Mouse (Mus musculus) myocyte (in vitro differentiated cells): ENCODE data around the gene Tktl1.
A peak's percentile ranks its signal among the peaks of the same experiment; 100 is the strongest.

ENCODE experiments used
- CEBPB ChIP-seq: IDR thresholded peaks from 2 replicates; pipeline ENCODE4 v1.6.1; 2011; ENCODE audit warnings: mild to moderate bottlenecking, moderate library complexity; ENCODE audit not compliant: poor library complexity, insufficient read depth, severe bottlenecking
- E2F4 ChIP-seq: IDR thresholded peaks from one replicate; pipeline ENCODE4 v1.6.1; 2011; ENCODE audit warnings: mild to moderate bottlenecking, control low read depth, moderate library complexity; ENCODE audit not compliant: insufficient read depth
- MAX ChIP-seq: IDR thresholded peaks from one replicate; pipeline ENCODE4 v1.6.1; 2011; ENCODE audit warnings: low read depth, mild to moderate bottlenecking, control low read depth
- POLR2A ChIP-seq: IDR thresholded peaks from one replicate; pipeline ENCODE4 v1.6.1; 2011; ENCODE audit warnings: low read depth, mild to moderate bottlenecking, control low read depth, moderate library complexity; ENCODE audit not compliant: insufficient read length
- POLR2AphosphoS2 ChIP-seq: IDR thresholded peaks from one replicate; pipeline ENCODE4 v1.6.1; 2011; ENCODE audit warnings: low read depth, control low read depth; ENCODE audit not compliant: insufficient read length
- TCF12 ChIP-seq: IDR thresholded peaks from one replicate; pipeline ENCODE4 v1.6.1; 2011; ENCODE audit warnings: mild to moderate bottlenecking, control low read depth; ENCODE audit not compliant: poor library complexity, insufficient read depth, severe bottlenecking
- USF1 ChIP-seq: IDR thresholded peaks from one replicate; pipeline ENCODE4 v1.6.1; 2011; ENCODE audit warnings: low read depth, mild to moderate bottlenecking, control low read depth, moderate library complexity

GRCm38 (mm10) chrX:74246213-74246681 is 69.2 kb downstream of the Tktl1 start:
- TF ChIP-seq CEBPB (no peak), POLR2A (peak; percentile 95), POLR2AphosphoS2 (peak; percentile 97), MAX (no peak), USF1 (no peak), E2F4 (no peak), TCF12 (no peak)
